Mouse (Mus musculus) adrenal gland, adult 8-10 months (tissue): ENCODE results near the gene Mob3a. TPM values are rescaled to one million over a fixed set of nuclear protein-coding genes. Genes with fewer than 3 reads are reported as not detected.

Experiments
- DNase-seq: peaks from one replicate; pipeline ENCODE4 v3.0.0; 2022
- total RNA-seq, 4 experiments: library from RNA; stranded (reverse); gene quantifications; 2 replicates each; pipeline ENCODE4 v1.2.4; 2022

Mob3a gene
- total RNA-seq, 4 experiments from 2014 or later, result 16.2 to 33.5 (median 25.7) TPM

DNA sequence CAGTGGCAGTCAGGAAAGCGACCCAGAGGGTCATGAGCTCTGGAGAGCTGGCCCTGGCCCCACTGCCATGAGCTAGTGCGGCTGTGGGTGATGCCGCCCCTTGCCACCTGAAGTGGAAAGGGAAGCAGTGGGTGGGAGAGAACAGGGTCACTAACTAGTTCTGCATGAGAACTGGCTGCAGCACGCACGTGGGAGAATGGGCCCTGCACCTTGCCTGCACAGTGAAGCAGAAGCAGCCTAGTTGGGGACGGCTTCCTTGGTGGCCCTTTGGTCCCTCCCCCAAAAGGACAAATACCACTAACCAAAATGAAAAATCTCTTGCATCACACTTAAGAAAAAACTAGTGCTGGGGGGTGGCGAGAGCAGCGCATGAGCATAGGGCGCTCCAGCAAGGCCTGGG, 3.2 kb downstream of the Mob3a start:
- DNase-seq, result no peak

DNA sequence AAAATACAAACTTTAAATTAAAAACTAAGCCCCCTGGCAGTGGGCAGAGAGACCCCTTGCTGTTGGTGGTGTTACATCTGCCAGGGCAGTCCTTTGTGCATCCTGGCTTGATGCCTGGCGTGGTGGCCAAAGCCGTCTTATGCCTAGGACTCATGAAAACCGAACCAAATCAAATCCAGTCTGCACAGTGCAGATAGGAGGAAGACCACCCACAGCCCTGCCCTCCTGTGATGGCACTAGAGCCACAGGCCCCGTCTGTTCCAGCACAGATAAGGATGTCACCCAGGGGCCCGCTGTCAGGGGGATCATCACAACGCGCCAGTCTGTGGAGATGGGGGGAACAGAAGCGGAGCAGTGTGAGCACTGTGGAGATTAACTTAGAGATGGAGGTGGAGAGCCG, 4.0 kb downstream of the Mob3a start:
- DNase-seq, result no peak

DNA sequence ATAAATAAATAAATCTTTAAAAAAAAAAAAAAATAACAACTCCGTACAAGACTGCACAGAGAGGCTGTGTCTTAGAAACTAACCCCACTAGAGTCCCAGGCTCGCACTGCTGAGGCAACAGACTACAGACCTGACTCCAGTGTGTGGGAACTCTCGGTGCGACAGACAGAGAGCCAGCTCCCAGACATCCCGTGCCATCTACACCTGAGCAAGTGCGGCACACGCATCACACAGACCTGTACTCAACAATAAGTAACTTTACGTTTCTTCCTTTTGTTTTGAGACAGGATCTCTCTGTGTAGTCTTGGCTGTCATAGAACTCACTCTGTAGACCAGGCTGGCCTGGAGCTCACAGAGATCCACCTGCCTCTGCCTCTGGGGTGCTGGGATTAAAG, 4.4 kb downstream of the Mob3a start:
- no peak for DNase-seq

DNA sequence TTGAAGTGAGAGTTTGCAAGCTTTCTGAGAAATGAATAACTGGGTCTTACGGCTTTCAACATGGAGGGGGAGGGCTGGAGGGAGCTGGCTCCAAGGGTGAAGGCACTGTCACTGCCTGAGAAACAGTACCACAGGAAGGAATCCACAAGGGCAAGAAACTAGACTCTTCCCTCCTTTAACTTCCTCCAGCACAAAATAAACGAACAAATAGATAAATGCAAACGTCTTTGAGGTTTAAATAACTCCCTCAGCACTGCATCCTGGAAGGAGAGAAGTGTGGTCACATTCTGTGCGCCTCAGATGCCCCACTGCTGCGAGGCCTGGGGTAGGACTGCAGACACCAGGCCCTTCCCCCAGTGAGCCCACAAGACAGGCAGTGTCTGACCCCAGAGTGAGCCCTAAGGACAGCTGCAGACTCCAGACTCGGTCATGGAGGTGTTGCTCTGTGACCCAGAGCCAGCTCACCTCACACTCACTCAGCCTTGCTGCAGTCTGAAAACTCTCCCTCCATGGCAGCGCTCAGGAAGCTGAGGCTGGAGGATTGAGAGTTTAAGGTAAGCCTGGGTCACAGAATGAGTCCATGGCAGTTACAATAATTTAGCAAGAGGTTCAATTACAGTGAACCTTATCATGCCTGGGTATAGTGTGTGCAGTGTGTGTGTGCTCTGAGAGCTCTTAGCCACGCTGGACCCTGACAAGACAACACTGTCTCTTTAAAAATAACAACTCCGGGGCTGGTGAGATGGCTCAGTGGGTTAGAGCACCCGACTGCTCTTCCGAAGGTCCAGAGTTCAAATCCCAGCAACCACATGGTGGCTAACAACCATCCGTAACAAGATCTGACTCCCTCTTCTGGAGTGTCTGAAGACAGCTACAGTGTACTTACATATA, 5.0 kb downstream of the Mob3a start:
- DNase-seq, result no peak

DNA sequence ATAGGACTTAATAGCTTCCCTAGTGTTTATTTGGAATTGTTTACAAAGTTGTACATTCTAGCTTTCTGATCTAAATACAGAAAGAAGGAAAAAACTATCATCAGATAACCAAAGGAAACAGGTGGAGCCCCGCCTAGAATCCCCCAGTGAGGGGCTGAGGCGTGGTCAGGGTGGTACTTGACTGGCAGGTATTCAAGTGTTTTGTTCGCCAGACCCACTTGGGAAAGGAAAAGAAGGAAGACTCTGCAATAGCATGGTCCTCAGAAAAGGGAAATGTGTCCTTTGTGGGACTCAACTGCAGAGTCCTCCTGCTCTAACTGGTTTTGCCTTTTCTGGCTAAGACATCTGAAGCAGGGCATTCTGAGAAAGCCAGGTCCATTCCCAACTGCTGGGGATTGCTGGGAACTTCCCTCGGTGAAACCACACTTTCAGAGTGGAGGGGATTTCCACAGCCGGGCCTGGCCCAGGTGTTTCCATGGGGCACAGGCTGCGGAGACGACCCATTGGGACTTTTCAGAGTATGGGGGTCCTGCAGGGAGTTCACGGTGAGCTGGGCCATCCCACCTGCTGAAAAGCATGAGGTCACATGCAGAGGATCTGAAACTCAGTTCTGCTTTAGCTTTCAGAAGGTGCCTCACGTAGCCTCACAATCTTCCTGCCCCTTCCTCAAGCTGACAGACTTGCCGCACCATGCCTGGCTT, 5.8 kb downstream of the Mob3a start:
- no peak for DNase-seq

DNA sequence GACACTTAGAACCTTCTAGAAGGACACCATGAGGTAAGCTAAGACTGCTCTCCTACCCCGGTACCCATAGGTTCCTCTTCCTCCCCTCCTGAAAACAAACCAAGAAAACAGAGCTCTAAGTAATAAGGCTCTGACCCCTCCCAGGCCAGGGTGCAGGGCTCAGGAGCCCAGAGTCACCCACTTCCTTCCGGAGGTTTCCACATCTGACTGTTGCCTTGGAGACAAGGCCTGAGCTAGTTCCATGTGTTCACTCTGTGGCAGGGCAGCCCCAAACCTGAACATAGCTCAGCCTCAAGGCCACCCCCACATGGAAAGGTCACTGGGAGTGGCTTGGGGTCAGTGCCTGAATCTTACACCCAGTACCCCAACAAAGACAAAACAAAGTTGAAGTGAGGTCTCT, 6.6 kb downstream of the Mob3a start:
- peak; percentile 68 for DNase-seq

DNA sequence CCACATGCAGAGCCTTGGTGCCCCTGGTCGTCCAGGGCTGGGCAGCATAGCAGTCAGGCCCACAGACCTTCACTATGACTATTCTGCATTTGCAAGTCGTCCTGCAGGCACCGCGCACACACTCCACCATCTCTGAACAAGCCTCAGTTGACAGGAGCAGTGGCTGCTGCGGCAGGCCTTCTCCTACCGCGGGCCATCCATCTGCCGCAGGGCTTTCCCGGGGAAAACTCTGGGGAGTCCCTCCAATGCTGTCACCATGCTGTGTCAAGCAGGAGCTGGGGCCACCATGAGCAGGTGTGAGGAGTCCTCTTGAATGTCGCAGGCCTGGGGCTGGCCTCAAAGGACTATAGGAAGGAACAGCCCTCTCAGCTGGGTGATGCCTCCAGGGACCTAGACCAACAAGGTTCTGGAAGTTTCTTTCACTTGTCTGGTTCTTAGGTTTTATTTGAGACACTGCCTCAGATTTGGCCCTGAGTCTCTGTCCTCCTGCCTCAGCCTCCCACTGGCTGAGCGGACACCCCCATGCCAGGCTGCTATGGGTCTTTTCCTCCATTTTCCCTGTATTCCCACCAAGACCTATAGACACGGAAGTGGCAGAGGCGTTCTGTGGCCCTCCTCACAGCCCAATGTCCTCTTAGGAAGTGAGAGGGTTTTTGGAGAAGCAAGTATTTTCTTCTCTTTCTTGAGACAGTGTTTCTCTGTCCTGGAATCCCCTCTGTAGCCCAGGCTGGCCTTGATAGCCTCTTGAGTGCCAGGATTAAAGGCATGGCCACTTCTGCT, 7.4 kb downstream of the Mob3a start:
- DNase-seq, result no peak

DNA sequence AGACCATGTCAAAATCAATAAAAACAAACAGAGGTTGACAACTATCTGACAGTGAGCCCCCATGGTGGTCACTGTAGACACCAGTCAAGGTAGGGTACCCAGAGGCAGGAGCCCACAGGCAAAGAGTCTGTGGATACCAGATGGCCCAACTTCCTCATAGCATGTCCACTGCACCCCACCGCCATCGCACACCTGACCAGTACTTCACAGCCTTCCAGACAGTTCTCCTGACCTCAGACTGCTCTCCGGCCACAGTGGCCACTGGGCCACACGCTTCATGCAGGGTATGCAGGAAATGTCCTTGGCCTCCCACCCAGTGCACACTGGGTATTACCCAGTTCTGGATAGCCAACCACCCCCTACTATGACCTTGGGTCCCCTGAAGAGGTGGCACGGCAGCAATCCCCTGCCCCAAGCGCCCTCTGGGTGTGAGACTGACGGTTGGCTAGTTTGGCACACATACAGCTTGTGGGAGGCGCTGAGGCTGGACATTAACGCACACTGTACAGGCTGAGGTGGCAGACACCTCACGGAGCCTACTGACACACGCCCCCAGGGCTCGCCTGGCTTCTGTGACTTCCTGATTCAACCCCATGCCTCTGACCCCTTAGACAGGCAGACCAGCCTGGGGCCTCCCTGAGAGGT, 8.3 kb downstream of the Mob3a start:
- DNase-seq, result no peak

DNA sequence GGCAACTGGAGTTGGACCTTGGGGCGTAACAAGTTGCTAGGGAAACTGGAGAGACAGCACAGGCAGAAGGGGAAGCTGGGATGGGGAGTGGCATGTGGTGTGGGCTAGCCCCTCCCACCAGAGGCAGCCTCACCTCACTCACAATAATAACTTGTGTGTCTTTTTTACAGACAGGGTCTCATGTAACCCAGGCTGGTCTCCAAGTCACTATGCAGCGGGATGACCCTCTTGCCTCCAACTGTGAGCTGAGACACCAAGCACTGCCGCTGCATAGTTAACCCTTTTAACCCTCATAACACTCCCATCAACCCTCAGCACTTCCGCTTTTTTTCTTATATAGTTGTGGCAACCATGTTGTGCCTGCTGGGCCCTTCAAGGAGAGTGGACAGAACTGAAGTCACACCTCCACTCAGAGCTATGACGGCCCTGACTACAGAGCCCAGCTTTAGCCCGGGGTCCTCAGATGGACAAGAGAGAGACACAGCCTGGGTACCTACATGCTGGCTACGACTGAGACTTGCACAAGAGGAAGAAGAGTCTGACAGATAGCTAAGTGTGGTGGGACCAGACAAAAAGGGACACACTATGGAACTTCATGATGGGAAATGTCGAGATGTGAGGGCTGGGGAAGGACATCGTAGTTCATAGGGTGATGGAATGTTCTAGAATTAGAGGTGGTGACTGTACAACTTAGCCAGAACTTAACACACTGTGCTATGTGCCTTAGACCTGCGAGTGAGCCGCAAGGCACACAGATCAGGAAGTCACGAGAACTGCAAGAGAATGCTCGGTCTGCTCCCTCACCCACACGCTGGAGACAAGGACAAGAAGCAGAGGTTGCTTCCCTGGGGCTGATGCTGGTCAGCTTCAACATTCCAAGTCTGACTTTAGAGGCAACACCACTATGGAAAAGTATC, 9.3 kb downstream of the Mob3a start:
- no peak for DNase-seq

DNA sequence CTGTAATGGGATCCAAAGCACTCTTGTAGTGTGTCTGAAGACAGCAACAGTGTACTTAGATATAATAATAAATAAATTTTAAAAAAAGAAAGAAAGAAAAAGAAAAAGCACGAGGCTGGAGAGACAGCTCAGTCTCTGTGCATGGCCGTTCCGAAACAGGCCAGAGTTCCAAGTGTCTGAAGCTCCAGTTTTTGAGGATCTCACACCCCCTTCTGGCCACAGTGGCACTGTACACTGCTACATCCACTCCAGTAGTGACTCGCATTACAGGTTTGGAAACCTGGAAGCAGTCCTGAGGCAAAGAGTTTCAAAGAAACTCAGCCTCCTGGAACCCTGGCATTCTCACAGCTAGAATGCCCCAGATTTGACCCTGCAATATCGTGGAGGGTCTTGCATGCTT, 13.9 kb downstream of the Mob3a start:
- peak; percentile 68 for DNase-seq

DNA sequence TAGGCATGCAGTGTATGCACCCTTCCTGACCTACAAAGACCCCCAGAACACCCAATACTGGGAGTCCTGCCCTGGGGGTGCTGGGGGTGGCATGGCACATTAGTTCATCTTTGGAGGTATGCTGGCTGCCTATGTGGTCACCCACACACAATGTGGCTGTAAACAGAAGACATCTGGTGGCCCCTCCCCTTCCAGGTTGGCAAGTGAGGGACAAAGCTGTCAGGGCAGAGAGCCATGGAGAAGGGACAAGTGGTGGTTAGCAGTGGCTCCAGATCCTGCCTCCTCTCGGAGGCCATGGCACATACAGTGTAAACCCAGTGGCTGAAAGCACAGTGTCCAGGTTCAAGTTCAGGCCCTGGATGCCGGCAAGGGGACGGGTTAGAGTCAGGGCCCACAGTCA, 15.2 kb downstream of the Mob3a start:
- no peak for DNase-seq

DNA sequence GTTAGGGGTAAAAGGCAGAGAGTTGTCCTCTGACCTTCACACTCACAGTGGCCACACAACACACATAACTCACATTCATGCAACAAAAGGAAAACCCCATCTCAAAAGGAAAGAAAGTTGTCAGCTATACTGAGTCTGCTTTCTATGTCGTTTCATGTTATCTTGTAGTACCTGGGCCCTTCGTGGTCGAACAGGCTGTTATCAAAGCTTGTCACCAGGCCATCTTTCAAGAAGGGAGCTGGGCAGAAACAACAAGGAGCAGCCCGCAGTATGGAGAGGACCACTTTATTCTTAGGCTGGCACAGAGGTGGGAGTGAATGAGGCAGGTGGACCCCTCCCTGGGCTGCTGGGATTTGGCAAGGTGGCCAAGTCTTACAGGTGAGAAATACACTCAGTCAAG, 16.8 kb downstream of the Mob3a start:
- no peak for DNase-seq

DNA sequence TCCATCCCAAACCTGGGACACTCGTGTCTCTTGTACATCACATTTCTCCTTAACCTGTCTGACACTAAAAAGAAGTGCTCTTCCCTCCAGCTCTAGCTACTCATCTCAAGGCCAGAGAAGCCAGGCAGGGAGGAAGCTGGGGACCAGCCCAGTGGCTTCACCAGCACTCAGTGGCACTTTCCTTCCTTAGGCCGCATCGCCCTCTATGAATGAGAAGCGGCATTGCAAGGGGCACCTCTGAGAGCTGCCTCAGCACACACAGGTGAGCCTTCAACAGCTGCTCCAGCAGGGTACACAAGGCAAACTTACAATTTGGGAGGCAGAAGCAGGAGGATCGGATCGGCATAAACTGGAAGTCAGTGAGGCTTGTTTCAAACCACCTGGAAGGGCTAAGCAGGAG, 17.6 kb downstream of the Mob3a start:
- DNase-seq, result peak; percentile 71

DNA sequence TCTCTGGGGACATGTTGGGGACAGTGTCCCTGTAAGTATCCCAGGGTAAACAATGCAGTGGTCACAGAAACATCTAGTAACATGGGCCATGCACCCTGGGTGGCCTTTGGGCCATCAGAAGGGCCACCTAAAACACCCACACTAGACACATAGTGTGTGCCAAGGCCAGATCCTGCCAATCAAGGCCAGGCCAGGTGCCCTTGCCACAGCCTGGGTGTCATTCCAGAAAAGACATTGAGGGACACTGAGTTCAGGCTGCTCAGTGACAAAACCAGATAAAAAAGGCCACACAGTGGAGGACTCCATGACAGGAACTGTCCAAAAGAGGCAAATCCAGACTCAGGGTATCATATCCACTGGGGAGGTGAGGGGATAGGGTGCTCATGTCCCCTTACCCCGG, 18.1 kb downstream of the Mob3a start:
- no peak for DNase-seq

DNA sequence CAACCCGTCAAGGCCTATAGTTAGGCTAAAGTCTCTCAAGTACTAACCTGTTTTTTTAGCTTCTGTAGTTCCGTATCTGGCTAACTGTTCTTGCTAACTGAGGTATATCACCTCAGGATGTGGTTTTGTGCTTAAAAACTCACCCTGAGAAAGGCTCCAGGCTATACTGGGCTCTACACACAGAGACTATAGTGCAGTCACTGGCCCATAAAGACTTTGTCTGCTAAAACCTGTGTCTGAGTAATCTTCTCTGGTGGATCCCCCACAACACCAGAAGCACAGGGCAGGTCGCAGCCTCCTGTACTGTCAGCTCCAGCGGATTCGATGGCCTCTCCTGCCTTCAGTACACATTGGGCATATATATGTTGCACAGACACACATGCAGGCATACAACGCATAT, 19.8 kb downstream of the Mob3a start:
- DNase-seq, result no peak

DNA sequence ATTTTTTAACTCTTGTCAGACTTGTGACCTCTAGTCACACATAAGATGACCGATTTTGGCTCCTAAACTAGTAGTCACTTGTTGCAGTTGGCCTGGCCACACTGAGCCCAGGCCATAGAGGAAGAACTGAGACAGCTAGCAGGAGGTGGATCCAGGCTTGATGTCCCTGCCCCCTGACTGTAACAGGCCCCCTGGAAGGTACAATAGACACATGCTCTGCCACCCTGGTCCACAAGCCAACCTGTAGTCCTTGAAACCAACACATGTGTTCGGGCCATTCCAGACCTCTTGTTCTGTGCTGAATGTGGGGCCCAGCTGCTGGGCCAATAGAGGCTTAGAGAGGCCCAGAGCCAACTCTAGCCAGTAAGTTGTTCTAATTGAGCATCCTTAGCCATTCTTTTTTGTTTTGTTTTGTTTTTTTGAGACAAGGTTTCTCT, 21.5 kb downstream of the Mob3a start:
- no peak for DNase-seq

DNA sequence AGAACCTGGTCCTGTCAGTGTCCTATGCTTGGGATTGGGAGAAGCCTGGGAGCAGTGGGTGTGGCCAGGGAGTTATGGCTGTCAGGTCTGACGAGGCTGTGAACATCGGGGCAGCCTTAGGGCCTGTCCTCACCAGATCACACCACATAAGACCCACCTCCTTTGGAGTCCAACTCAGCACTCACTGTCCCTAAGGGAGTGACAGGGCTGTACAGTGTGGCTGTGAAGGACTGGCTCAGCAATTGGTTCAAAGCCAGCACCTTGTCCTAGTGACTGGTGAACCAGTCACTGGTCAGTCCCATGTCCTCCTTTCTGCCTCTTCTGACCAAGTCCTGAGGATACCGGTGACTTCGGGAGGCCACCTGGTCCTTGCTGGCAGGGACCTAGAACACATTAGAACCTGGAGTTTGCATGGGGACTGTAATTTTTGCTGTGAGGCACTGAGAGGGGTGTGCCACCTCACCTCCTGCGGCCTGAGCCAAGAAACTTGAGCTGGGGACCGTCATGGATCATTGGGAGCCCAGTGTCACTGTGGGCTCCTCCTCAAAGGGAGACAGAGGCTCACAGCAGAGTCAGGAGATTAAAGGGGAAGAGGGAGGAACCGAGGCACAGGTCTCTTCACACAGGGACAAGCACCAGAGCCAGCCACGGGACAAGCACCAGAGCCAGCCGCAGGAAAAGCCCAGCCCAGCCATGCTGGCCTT, 22.1 kb downstream of the Mob3a start:
- DNase-seq, result peak; percentile 62

DNA sequence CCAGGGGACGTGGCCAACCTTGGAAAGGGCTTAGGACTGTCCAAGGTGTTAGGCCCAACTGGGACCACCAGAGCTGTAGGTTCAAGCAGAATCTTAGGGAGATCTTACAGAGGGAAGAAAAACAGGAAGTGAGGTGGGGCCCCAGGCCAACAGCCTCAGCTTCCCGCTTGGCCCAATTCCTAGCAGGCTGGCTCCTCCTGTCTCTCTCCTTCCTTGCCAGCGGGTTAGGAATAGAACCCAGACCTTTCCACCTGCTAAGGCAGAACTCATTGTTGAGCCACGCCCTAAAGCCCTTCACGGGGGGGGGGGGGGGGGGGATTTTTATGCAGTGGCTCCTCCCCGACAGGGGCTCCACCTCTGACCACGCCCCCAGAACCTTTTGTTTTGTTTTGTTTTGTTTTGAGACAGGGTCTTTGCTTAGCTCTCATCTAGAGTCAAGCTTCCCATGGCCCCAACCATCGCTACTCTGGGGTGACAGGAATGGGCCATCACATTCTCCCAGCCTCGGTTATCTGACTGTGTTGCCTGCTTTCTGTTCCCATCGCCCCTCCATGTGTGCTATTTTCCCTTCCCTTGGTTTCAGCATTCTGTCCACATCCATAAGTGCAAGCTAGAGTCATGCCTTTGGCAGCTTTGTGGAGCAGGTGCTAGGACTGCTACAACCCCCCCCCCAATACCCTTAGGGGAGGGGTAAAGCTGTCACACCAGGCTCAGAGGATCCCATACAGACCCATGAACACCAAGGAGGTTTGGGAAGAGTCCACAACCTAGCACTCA, 23.0 kb downstream of the Mob3a start:
- DNase-seq, result no peak

DNA sequence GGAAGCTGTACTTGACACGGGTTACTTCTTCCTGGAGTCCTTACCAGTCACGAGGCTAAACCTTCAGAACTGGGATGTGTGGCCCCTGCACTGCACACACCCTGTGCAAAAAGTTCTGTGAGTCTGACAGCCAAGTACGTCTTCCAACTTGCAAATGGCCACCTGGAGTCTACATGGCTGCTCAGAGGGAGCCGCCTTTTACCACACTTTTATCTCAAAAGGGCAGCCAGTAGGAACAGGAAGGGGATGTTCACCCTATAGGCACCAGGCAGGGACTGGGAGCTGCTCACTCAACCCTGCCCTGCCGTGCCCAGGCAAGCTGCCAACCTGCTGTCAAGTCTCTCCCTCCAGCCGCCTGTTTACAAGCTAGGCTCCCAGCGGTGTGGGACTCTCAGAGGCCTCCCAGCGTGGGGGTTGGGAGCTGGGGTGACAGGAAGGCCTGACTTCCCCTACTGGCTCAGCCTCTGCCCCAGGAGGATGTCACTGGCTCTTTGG, 23.8 kb downstream of the Mob3a start, which contains the start of gene Mknk2:
Mknk2 (minus strand) TSS at position 171 of the 495 bp plus-strand sequence.
- peak; percentile 94 for DNase-seq
